Mouse (Mus musculus) thymus, adult 2 months (tissue): Measurements from ENCODE around the gene Tnfrsf9. TPM values are rescaled to one million over a fixed set of nuclear protein-coding genes. Genes with fewer than 3 reads are reported as not detected.

Experiments
- DNase-seq: peaks from one replicate; pipeline ENCODE4 v3.0.0; 2021
- H3K27ac ChIP-seq: fragments of 200-500 bp; 2 replicates; pipeline ENCODE4 v1.5.1; 2012; ENCODE audit warnings: low read length, control low read depth; ENCODE audit not compliant: control insufficient read depth, insufficient read depth
- H3K27me3 ChIP-seq: fragments of 200-500 bp; 2 replicates; pipeline ENCODE4 v1.6.1; 2012; ENCODE audit warnings: mild to moderate bottlenecking, low read length, moderate library complexity, mixed read lengths; ENCODE audit not compliant: control insufficient read depth, insufficient read depth
- H3K36me3 ChIP-seq: fragments of 200-500 bp; 2 replicates; pipeline ENCODE4 v1.6.1; 2012; ENCODE audit warnings: mild to moderate bottlenecking, low read length, moderate library complexity; ENCODE audit not compliant: control insufficient read depth, insufficient read depth
- H3K4me1 ChIP-seq: fragments of 200-500 bp; replicated peaks from 2 replicates; pipeline ENCODE4 v1.6.1; 2012; ENCODE audit warnings: low read length; ENCODE audit not compliant: control insufficient read depth, insufficient read depth
- H3K4me3 ChIP-seq: fragments of 200-500 bp; 2 replicates; pipeline ENCODE4 v1.5.1; 2012; ENCODE audit warnings: mild to moderate bottlenecking, low read length, control low read depth, moderate library complexity; ENCODE audit not compliant: control insufficient read depth, insufficient read depth
- CTCF ChIP-seq: fragments of 200-500 bp; IDR thresholded peaks from 2 replicates; pipeline ENCODE4 v1.5.1; 2012; ENCODE audit warnings: mild to moderate bottlenecking, control low read depth, low read length, moderate library complexity, borderline replicate concordance; ENCODE audit not compliant: control insufficient read depth, poor library complexity, insufficient read depth; ENCODE audit errors: extremely low read depth
- POLR2A ChIP-seq: fragments of 200-500 bp; IDR thresholded peaks from 2 replicates; pipeline ENCODE4 v1.6.1; 2012; ENCODE audit warnings: mild to moderate bottlenecking, low read length, control low read depth, moderate library complexity; ENCODE audit not compliant: control insufficient read depth, poor library complexity, insufficient read depth; ENCODE audit errors: extremely low read depth
- WGBS: fragments of 180-500 bp; shearing (Covaris S2); methylation state at CpG from one replicate; pipeline ENCODE4 v1.1.7; 2018; 5-methylcytosine and 5-hydroxymethylcytosine counted together
- polyA plus RNA-seq: library from polyadenylated mRNA; depleted of rRNA; stranded (reverse); fragments of >200 nt; gene quantifications from 2 replicates; pipeline ENCODE4 v1.2.3, GENCODE M21; 2012

The Tnfrsf9 gene
- polyA plus RNA-seq, 1 experiment, result 13.4 TPM

- H3K4me1 ChIP-seq, result peaks cover 4% of the 10 kb centered on the region
- no peaks in the 10 kb centered on the region for H3K27me3 ChIP-seq
- no peaks in the 10 kb centered on the region for H3K36me3 ChIP-seq
- peak; percentile 92 for DNase-seq
- TF ChIP-seq CTCF, result peak; percentile 83
- TF ChIP-seq POLR2A, result no peak
- 7% methylated on average over 25 of the region's 25 CpGs for WGBS
- H3K27ac ChIP-seq, result no peak overlapping the region
- H3K4me3 ChIP-seq, result peak overlapping the region; percentile 20; the same call in 1 of the 2 replicates
Measured at GRCm38 (mm10) chr4:150964635-150965554, 50.5 kb downstream of the Tnfrsf9 start.

DNA sequence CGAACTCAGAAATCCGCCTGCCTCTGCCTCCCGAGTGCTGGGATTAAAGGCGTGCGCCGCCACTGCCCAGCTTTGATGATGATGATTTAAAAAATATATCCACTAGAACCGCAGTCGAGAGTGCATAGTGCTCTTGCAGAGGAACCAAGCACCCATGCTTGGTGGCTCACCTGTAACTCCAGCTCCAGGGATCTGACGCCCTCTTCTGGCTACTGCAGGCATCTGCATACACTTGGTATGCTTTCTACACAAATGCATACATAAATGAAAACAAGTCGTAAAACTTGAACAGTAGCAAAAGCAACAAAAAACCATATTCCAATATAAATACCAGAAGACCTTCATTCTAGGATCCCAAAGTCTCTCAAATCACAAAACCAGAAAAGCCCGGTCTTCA, 51.2 kb downstream of the Tnfrsf9 start:
- WGBS, result 76% methylated on average over 11 of the region's 11 CpGs
- TF ChIP-seq POLR2A (no peak), CTCF (0 out of 2 replicates have a peak, but pooled peaks have one; percentile 13)
- DNase-seq, result no peak

DNA sequence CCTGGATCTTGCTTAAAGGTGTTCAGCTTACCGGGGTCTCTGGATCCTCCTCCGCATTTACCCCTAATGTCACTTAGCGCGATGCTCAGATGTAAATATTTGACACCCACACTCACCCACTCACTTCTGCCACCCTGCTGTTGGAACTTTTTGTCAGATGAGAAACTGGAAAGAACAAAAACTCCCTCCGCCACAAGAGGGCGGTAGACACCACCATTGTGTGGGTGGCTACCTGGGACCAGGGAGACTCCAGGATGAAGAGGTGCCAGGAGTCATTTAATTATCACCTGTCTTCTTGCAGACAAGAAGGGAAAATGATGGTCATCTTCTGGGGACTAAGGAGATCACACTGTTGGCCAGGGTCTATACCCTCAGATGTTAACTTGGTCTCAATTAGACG, 52.2 kb downstream of the Tnfrsf9 start:
- WGBS, result 17% methylated on average over 7 of the region's 7 CpGs
- no peak for TF ChIP-seq POLR2A
- no peak for TF ChIP-seq CTCF
- Histone ChIP-seq H3K4me1 (peaks cover 4% of the 10 kb centered on the region), H3K27ac (no peak overlapping the region), H3K36me3 (no peaks in the 10 kb centered on the region), H3K27me3 (no peaks in the 10 kb centered on the region), H3K4me3 (no peak overlapping the region)
- peak; percentile 60 for DNase-seq

More for the DNA sequence above, 51.2 kb downstream of the Tnfrsf9 start:
- Histone ChIP-seq H3K27ac (no peak overlapping the region), H3K27me3 (no peaks in the 10 kb centered on the region), H3K4me3 (no peak overlapping the region), H3K36me3 (no peaks in the 10 kb centered on the region), H3K4me1 (peaks cover 4% of the 10 kb centered on the region)

DNA sequence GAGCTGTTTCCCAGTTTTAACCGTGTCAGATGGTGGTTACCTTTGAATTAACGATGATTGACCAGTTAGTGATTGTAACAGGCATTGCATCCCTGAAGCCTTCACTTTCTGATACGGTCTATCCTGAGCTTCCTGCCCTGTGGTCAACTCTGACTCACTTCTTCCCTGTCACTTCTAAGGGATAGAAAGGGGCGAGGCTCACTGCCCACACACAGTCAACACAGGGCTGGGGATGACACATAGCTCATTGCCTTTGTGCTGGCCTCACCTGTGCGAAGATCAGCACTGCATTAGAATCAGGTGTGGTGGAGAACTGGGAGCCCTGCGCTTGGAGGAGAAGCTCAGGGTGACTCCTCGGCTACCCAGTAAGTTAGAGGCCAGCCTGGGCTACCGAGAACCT, 54.6 kb downstream of the Tnfrsf9 start:
- Histone ChIP-seq H3K27ac (no peak overlapping the region), H3K27me3 (no peaks in the 10 kb centered on the region), H3K4me3 (no peak overlapping the region), H3K36me3 (no peaks in the 10 kb centered on the region), H3K4me1 (peaks cover 4% of the 10 kb centered on the region)
- WGBS, result 91% methylated on average over 8 of the region's 8 CpGs
- DNase-seq, result no peak
- no peak for TF ChIP-seq CTCF
- TF ChIP-seq POLR2A, result no peak

DNA sequence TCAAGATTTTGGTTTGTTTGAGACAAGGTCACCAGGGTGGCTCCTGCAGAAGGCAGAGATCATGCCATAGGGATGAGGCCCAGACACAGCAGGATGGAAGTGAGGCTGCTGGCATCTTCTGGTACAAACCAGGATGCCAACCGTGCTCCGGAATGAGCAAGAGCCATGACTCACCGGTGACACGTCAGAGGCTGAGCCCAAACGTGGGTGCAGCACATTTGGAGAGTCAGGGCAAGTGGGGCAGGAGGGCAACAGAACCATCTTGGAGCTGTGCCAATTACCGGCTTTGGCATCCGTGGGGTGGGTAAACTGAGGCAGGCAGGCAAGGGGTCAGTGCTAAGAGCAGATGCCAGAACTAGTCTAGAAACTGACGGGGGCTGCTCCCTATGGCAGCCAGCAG, 58.9 kb downstream of the Tnfrsf9 start:
- no peak overlapping the region for H3K4me3 ChIP-seq
- no peaks in the 10 kb centered on the region for H3K4me1 ChIP-seq
- H3K27ac ChIP-seq, result no peak overlapping the region
- no peaks in the 10 kb centered on the region for H3K27me3 ChIP-seq
- no peak for DNase-seq
- WGBS, result 91% methylated on average over 8 of the region's 8 CpGs
- H3K36me3 ChIP-seq, result no peaks in the 10 kb centered on the region
- no peak for TF ChIP-seq POLR2A
- TF ChIP-seq CTCF, result no peak

GRCm38 (mm10) chr4:150975145-150975544, 60.8 kb downstream of the Tnfrsf9 start:
- TF ChIP-seq POLR2A, result no peak
- TF ChIP-seq CTCF, result no peak
- 63% methylated on average over 1 of the region's 1 CpGs for WGBS
- no peaks in the 10 kb centered on the region for H3K27me3 ChIP-seq
- no peaks in the 10 kb centered on the region for H3K36me3 ChIP-seq
- DNase-seq, result no peak
- no peak overlapping the region for H3K27ac ChIP-seq
- no peaks in the 10 kb centered on the region for H3K4me1 ChIP-seq
- H3K4me3 ChIP-seq, result no peak overlapping the region
